Mouse (Mus musculus) CH12.LX (cell line): ENCODE measurements at regions not wholly inside any gene's neighbourhood (a gene's known extent, or its start where the extent isn't known, plus 50 kb on each side); places are given as distances from the start of the nearest gene placed in this dataset.

Experiments
- DNase-seq: peaks from one replicate; pipeline ENCODE4 v3.0.0-alpha.2; 2013; ENCODE audit errors: extremely low read depth
- H3K27ac ChIP-seq: 2 replicates; pipeline ENCODE4 v1.5.1; 2012; ENCODE audit warnings: low read depth, mild to moderate bottlenecking, control low read depth, moderate library complexity; ENCODE audit not compliant: insufficient read depth
- H3K27me3 ChIP-seq: replicated peaks from 2 replicates; pipeline ENCODE3; 2012; ENCODE audit warnings: inconsistent platforms
- H3K36me3 ChIP-seq, 2 experiments: replicated peaks in 1 of 2; 2 replicates each; pipeline versions ENCODE3 to v1.6.1; 2012; ENCODE audit warnings: inconsistent platforms in 1 of 2, low read length in 1 of 2, mild to moderate bottlenecking in 1 of 2, mixed read lengths in 1 of 2, moderate library complexity in 1 of 2; ENCODE audit not compliant: control insufficient read depth in 1 of 2, insufficient read depth in 1 of 2
- H3K4me1 ChIP-seq, 2 experiments: 2 replicates each; pipeline ENCODE4 v1.6.1; 2012; ENCODE audit warnings: inconsistent platforms in 1 of 2, moderate library complexity in 1 of 2; ENCODE audit not compliant: insufficient read depth in 2 of 2, control insufficient read depth in 1 of 2
- H3K4me2 ChIP-seq: 2 replicates; pipeline ENCODE4 v1.6.1; 2012; ENCODE audit warnings: low read depth, mild to moderate bottlenecking, control low read depth; ENCODE audit not compliant: poor library complexity, insufficient read depth, severe bottlenecking
- H3K4me3 ChIP-seq, 3 experiments: fragments of 150-350 bp in 1 of 3; sonication (generic) in 1 of 3; replicated peaks in 1 of 3; 2 replicates each; pipeline versions ENCODE3 to v1.5.1; 2011 to 2012; ENCODE audit warnings: low read depth in 2 of 3, low read length in 2 of 3, mild to moderate bottlenecking in 2 of 3, moderate library complexity in 2 of 3, control low read depth in 1 of 3, improper control_type of control experiment in 1 of 3, inconsistent platforms in 1 of 3, mixed read lengths in 1 of 3; ENCODE audit not compliant: poor library complexity in 1 of 3
- H3K79me2 ChIP-seq: replicated peaks from 2 replicates; pipeline ENCODE4 v1.6.1; 2012; ENCODE audit warnings: mild to moderate bottlenecking, moderate library complexity; ENCODE audit not compliant: control insufficient read depth, poor library complexity, insufficient read depth, severe bottlenecking; ENCODE audit errors: extremely low read depth
- H3K9ac ChIP-seq: 2 replicates; pipeline ENCODE4 v1.6.1; 2012; ENCODE audit warnings: low read depth, mild to moderate bottlenecking, control low read depth, moderate library complexity; ENCODE audit not compliant: insufficient read depth
- H3K9me3 ChIP-seq: replicated peaks from 2 replicates; pipeline ENCODE3; 2012; ENCODE audit warnings: low read length, inconsistent platforms, mixed read lengths
- CTCF ChIP-seq, 2 experiments: IDR thresholded peaks in 1 of 2; conservative IDR thresholded peaks in 1 of 2; 2 replicates each; pipeline ENCODE4 v1.5.1; 2011 to 2012; ENCODE audit warnings: low read depth in 2 of 2, low read length in 2 of 2, improper control_type of control experiment in 1 of 2, inconsistent platforms in 1 of 2, mild to moderate bottlenecking in 1 of 2, moderate library complexity in 1 of 2
- EP300 ChIP-seq: IDR thresholded peaks from 2 replicates; pipeline ENCODE4 v1.6.1; 2011; ENCODE audit warnings: low read length, improper control_type of control experiment
- GABPA ChIP-seq: IDR thresholded peaks from 2 replicates; pipeline ENCODE4 v1.6.1; 2012; ENCODE audit warnings: low read depth, low read length, improper control_type of control experiment, inconsistent platforms; ENCODE audit not compliant: insufficient replicate concordance
- MAFK ChIP-seq: IDR thresholded peaks from 2 replicates; pipeline ENCODE4 v1.6.1; 2011; ENCODE audit warnings: low read length, improper control_type of control experiment; ENCODE audit not compliant: insufficient replicate concordance
- MEF2A ChIP-seq: IDR thresholded peaks from 2 replicates; pipeline ENCODE4 v1.6.1; 2014; ENCODE audit warnings: low read depth, mild to moderate bottlenecking, inconsistent platforms, low read length, improper control_type of control experiment, borderline replicate concordance
- NELFE ChIP-seq: IDR thresholded peaks from 2 replicates; pipeline ENCODE4 v1.6.1; 2011; ENCODE audit warnings: low read depth, low read length, improper control_type of control experiment
- NRF1 ChIP-seq: IDR thresholded peaks from 2 replicates; pipeline ENCODE4 v1.6.1; 2014; ENCODE audit warnings: low read depth, mild to moderate bottlenecking, inconsistent platforms, low read length, improper control_type of control experiment, moderate library complexity
- RAD21 ChIP-seq: IDR thresholded peaks from 2 replicates; pipeline ENCODE4 v1.6.1; 2011; ENCODE audit warnings: low read depth, mild to moderate bottlenecking, low read length, improper control_type of control experiment, moderate library complexity
- RCOR1 ChIP-seq: conservative IDR thresholded peaks from 2 replicates; pipeline ENCODE4 v1.6.1; 2012; ENCODE audit warnings: low read depth, mild to moderate bottlenecking, inconsistent platforms, low read length, improper control_type of control experiment
- SMC3 ChIP-seq: IDR thresholded peaks from 2 replicates; pipeline ENCODE4 v1.6.1; 2011; ENCODE audit warnings: low read depth, low read length, improper control_type of control experiment
- ZC3H11A ChIP-seq: IDR thresholded peaks from 2 replicates; pipeline ENCODE4 v1.6.1; 2012; ENCODE audit warnings: low read depth, mild to moderate bottlenecking, inconsistent platforms, low read length, improper control_type of control experiment
- ZNF384 ChIP-seq: IDR thresholded peaks from 2 replicates; pipeline ENCODE4 v1.6.1; 2012; ENCODE audit warnings: low read depth, low read length, improper control_type of control experiment, inconsistent platforms
- dilution Hi-C: fragments of 300-500 bp; cut with MboI; formaldehyde crosslinking; loops from 2 replicates; pipeline ENCODE4 v1.14.3; 2020; ENCODE audit warnings: low sequenced_read_pairs; ENCODE audit not compliant: extremely low pct_unique_long_range_greater_than_20kb, extremely low pct_ligation_motif_present
- in situ Hi-C: fragments of 300-500 bp; cut with MboI; formaldehyde crosslinking; loops from 3 replicates; pipeline ENCODE4 v1.14.3; 2019; ENCODE audit warnings: low sequenced_read_pairs, low pct_ligation_motif_present, low pct_unique_long_range_greater_than_20kb, mixed read lengths

GRCm38 (mm10) chr16:55469703-55470102 is 171.9 kb upstream of the Zpld1 start:
- Histone ChIP-seq H3K79me2 (no peaks in the 10 kb centered on the region), H3K4me1 (0 out of 4 replicates have a peak, but pooled peaks cover 0 to 3% of the 10 kb centered on the region in 2 experiments), H3K27ac (no peak overlapping the region), H3K36me3 (no peaks in the 10 kb centered on the region), H3K4me3 (no peak overlapping the region), H3K4me2 (no peak overlapping the region), H3K27me3 (no peaks in the 10 kb centered on the region), H3K9ac (no peak overlapping the region), H3K9me3 (no peaks in the 10 kb centered on the region)
- no peak for DNase-seq
- peak; percentile 70 for TF ChIP-seq ZNF384
- no peak for TF ChIP-seq NELFE
- TF ChIP-seq CTCF (conservative IDR thresholded peaks at IDR 0.05 in 1 of 2, IDR thresholded peaks at IDR 0.05 in 1 of 2; ENCODE audit: low read depth in 2 of 2, low read length in 2 of 2) = peak in 1 of 2 experiments; percentile 66; a peak in 2 of 4 replicates
- in situ Hi-C loops = loop anchor here (25.0 kb wide), 2 partner anchors 332 to 482 kb away; no protein-coding TSS in a partner anchor
- dilution Hi-C loops = no loop called here

GRCm38 (mm10) chr16:55468833-55469458 is 171.2 kb upstream of the Zpld1 start:
- no peak overlapping the region for H3K4me2 ChIP-seq
- dilution Hi-C loops (no loop called here), in situ Hi-C loops (loop anchor here (25.0 kb wide), 2 partner anchors 332 to 482 kb away; no protein-coding TSS in a partner anchor)
- no peaks in the 10 kb centered on the region for H3K36me3 ChIP-seq
- H3K9ac ChIP-seq = no peak overlapping the region
- DNase-seq = peak; percentile 84
- H3K9me3 ChIP-seq = no peaks in the 10 kb centered on the region
- no peaks in the 10 kb centered on the region for H3K27me3 ChIP-seq
- H3K4me3 ChIP-seq = no peak overlapping the region
- H3K4me1 ChIP-seq = 0 out of 4 replicates have a peak, but pooled peaks cover 0 to 3% of the 10 kb centered on the region in 2 experiments
- no peak for TF ChIP-seq GABPA
- peak; percentile 72 to 96 for TF ChIP-seq CTCF (conservative IDR thresholded peaks at IDR 0.05 in 1 of 2, IDR thresholded peaks at IDR 0.05 in 1 of 2; ENCODE audit: low read depth in 2 of 2, low read length in 2 of 2)
- no peak for TF ChIP-seq NRF1
- TF ChIP-seq ZC3H11A = peak; percentile 35
- 0 out of 2 replicates have a peak, but pooled peaks have one; percentile 38 for TF ChIP-seq MEF2A
- TF ChIP-seq SMC3 = peak; percentile 90
- no peak for TF ChIP-seq ZNF384
- TF ChIP-seq RCOR1 = no peak
- H3K27ac ChIP-seq = no peak overlapping the region
- H3K79me2 ChIP-seq = no peaks in the 10 kb centered on the region

DNA sequence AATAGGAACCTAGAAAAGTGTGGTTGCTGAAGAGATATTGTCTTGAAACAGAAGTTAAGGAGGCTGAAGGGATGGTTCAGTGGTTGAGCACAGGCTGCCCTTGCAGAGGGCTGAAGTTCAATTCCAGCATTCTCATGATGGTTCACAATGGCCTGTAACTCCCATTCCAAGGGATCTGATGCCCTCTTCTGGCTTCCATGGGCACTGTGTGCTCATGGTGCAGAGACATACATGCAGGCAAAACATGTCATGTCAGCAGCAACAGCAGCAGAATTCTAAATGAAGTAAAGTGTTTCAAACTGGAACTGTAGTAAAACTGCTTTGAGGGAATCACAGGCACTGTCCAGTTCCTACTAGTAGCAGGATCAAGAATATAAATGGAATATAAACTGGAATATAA is 162.7 kb upstream of the Zpld1 start:
- Histone ChIP-seq H3K79me2 (no peaks in the 10 kb centered on the region), H3K4me3 (no peak overlapping the region), H3K4me1 (no peaks in the 10 kb centered on the region), H3K36me3 (no peaks in the 10 kb centered on the region), H3K27ac (no peak overlapping the region), H3K9ac (no peak overlapping the region), H3K9me3 (no peaks in the 10 kb centered on the region), H3K27me3 (no peaks in the 10 kb centered on the region), H3K4me2 (no peak overlapping the region)
- in situ Hi-C loops (loop anchor here (25.0 kb wide), 2 partner anchors 323 to 473 kb away; no protein-coding TSS in a partner anchor), dilution Hi-C loops (no loop called here)
- TF ChIP-seq CTCF (conservative IDR thresholded peaks at IDR 0.05 in 1 of 2, IDR thresholded peaks at IDR 0.05 in 1 of 2; ENCODE audit: low read depth in 2 of 2, low read length in 2 of 2) = peak; percentile 34 to 65; a peak in 3 of 4 replicates
- TF ChIP-seq ZC3H11A = peak; percentile 12; the same call in 1 of the 2 replicates
- TF ChIP-seq RCOR1 = no peak
- TF ChIP-seq MAFK = peak; percentile 59; the same call in 1 of the 2 replicates
- TF ChIP-seq EP300 = no peak
- TF ChIP-seq RAD21 = peak; percentile 70
- peak; percentile 54 for TF ChIP-seq SMC3
- DNase-seq = peak; percentile 47
